Mouse (Mus musculus) heart, postnatal 36 days (tissue): ENCODE data around the gene Cdkl2. TPM values are rescaled to one million over a fixed set of nuclear protein-coding genes. Genes with fewer than 3 reads are reported as not detected.

Source experiments
- DNase-seq, 2 experiments: peaks; one replicate each; pipeline ENCODE4 v3.0.0; 2021 to 2022
- intact Hi-C: fragments of 180-260 bp; cut with DNase I; formaldehyde crosslinking; loops from one replicate; pipeline ENCODE4 v1.15.1; 2025
- total RNA-seq, 2 experiments: library from RNA; stranded (reverse); gene quantifications; 2 replicates each; pipeline ENCODE4 v1.2.3; 2021

Cdkl2 gene
- total RNA-seq, result 1 to 10 TPM; 3.6 to 3.7 TPM

DNA sequence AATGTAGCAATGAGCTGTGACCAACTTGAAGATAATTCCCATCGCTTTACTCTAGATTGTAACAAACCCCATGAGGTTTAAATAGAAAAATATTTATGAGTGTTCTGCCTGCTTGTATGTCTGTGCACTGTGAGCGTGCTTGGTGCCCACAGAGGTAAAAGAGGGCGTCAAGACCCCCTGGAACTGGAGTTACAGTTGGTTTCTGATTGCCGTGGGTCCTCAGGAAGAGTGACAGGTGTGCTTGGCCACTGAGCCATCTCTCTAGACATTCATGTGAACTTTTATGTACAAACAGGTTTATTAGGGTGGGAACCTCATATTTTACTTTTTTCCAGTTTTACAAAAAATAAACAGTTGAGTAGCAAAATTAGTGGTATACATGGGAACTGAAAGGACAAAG is at the start of gene Cdkl2:
Gene Cdkl2, minus strand, starts transcription at position 101 of the 400 bp plus-strand sequence.
- no peak for DNase-seq
- intact Hi-C loops, result loop anchor here (2.0 to 5.0 kb wide), 2 partner anchors 39 to 81 kb away; partner anchors contain the start of genes G3bp2 and Rchy1

GRCm38 (mm10) chr5:92087469-92087868 is 43.8 kb upstream of the Cdkl2 start:
- no peak for DNase-seq
- intact Hi-C loops, result loop anchor here (10.0 kb wide), 1 partner anchor 297 kb away; no protein-coding TSS in a partner anchor

GRCm38 (mm10) chr5:92085821-92086550 is 42.3 kb upstream of the Cdkl2 start:
- no peak for DNase-seq

GRCm38 (mm10) chr5:92085246-92085645 is 41.6 kb upstream of the Cdkl2 start:
- DNase-seq, result no peak
- intact Hi-C loops, result loop anchor here (1.0 to 10.0 kb wide), 2 partner anchors 52 to 300 kb away; partner anchors contain the start of gene Uso1

More at GRCm38 (mm10) chr5:92085821-92086550, 42.3 kb upstream of the Cdkl2 start:
- intact Hi-C loops, result loop anchor here (1.0 to 10.0 kb wide), 2 partner anchors 51 to 299 kb away; partner anchors contain the start of gene Uso1

DNA sequence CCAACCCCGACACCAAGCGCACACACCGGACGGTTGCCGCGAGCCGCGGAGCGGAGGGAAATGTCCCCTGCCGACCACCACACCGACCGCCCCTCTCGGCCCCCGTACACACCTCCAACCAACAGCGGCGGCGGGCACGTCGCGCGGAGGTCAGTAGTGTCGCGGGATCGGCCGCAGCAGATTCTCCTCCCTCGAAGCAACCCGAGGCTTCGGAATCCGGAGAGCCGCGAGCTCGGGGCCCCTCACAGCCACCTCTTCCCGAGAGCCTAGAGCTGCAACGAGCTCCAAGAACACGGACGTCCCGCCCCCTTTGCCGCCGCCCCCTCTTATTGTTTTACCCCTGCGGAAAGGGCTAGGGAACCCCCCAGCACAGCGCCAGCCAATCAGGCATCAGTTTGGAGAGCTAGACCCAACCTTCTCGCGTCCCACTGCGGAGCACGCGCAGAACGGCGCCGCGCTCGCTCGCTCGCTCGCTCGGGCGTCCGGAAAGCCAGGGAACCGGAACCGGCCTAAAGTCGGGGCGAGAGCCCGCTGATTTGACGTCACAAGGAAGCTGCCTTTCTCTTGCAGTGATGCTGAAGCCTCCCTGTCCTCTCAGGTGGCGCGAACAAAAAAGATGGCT is 39.8 kb upstream of the Cdkl2 start, which contains the start of gene G3bp2:
Gene G3bp2, minus strand, starts transcription at position 303 of the 622 bp plus-strand sequence.
- intact Hi-C loops, result loop anchor here (2.0 to 10.0 kb wide), 4 partner anchors 35 to 301 kb away; partner anchors contain the start of genes Cdkl2 and Rchy1
- DNase-seq, result peak; percentile 96 to 97

DNA sequence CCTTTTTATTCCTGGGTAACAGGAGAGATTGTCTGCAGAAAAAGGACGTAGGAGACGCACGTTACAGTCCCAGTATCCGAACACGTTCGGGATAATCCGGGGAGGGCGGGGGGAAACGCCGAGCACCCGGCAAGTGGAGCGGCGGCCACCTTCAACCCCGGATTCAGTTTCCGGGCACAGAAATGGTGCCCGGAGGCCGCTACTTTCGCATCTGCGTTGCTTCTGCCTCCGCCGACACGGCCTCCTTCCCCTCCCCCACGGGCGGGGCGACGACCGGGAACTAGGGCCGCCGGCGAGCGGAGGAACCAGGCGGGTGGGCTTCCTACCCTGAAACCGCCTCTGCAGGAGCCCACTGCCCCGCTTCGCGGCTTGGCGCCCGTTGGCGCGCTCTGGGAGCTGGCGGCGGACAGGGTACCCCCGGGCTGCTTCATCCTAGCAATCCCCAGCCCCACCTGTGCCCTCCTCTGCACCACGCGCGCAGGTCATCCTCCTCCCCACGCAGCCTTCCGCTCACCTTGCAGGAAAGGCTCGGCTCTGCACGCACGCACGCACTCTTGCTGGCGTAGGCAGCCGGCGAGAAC is 39.2 kb upstream of the Cdkl2 start:
- intact Hi-C loops, result loop anchor here (2.0 to 10.0 kb wide), 4 partner anchors 36 to 302 kb away; partner anchors contain the start of genes Cdkl2 and Rchy1
- peak; percentile 68 to 79 for DNase-seq

GRCm38 (mm10) chr5:92081326-92081725 is 37.6 kb upstream of the Cdkl2 start:
- DNase-seq, result no peak
- intact Hi-C loops, result loop anchor here (5.0 to 10.0 kb wide), 2 partner anchors 119 to 303 kb away; partner anchors contain the start of gene Rchy1

DNA sequence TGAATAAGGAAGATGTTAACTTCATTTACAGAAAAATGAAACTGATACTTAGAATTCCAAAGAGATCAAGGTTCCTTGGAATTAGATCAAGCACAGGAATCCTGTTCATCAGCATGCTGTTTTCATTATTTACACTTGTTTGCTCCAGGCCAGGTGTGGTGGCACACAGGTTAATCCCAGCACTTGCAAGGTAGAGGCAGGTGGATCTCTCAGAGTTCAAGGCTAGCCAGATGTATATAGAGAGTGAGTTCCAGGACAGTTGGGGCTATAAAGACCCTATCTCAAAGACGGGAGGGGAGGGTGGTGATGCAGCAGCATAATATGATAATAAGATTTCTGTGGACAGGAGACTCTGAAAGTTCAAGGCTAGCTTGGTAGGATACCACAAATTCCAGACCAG is 36.7 kb upstream of the Cdkl2 start:
- intact Hi-C loops, result loop anchor here (5.0 to 10.0 kb wide), 2 partner anchors 118 to 304 kb away; partner anchors contain the start of gene Rchy1
- no peak for DNase-seq

DNA sequence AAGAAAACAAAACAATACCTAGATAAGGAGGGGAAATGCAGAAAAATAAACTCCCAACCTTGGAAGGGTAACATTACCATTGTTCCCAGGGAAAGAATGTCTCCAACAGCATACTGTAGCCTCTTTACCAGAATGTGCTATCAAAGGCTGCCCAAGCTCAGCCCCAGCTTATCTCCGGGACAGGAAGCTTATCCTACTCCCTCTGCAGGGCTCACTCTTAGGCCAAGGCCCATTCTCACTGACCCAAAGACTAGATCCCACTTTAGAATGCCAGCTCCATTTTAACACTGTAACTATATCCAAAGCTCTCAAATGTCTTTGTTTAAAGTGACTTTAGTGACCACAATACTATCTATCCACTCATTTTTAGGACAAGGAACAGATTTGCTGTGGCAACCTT is 35.6 kb upstream of the Cdkl2 start:
- intact Hi-C loops, result no loop called here
- no peak for DNase-seq

- intact Hi-C loops, result no loop called here
- no peak for DNase-seq
Observed at GRCm38 (mm10) chr5:92078751-92079150, 35.1 kb upstream of the Cdkl2 start.

DNA sequence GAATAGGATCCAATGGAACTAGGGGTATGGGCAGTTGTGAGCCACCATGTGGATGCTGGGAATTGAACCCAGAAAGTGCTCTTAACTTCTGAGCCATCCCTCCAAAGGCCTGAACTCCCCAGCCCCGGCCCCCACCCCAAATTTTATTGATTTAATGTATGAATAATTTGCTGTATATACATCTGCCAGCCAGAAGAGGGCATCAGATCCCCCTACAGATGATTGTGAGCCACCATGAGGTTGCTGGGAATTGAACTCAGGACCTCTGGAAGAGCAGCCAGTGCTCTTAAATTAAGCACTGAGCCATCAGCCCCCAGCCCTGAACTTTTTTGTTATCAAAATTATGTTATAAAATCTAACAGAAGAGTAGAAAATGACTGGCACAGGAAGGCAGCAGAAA is 32.6 kb upstream of the Cdkl2 start:
- intact Hi-C loops, result loop anchor here (2.0 kb wide), 1 partner anchor 41 kb away; no protein-coding TSS in a partner anchor
- no peak for DNase-seq

- intact Hi-C loops, result no loop called here
- DNase-seq, result no peak
Observed at GRCm38 (mm10) chr5:92074061-92074460, 30.4 kb upstream of the Cdkl2 start.

DNA sequence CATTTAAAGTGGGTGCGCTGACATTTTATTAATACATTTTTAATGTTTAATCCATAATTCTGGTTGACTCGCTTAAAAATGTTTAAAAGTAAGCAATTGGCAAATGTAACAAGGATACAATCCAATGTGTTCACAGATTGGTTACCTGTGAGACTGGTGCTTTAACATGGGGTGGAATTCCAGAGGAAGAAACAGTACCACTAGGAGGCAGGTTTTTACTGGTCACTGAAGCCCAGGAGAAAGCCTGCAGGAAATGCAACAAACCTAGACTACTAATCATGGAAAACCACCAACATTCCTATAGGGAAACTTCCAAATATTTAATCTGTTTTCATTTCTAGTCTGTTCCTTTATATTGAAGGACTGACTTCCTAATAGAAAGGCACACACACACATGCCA is 19.5 kb upstream of the Cdkl2 start:
- intact Hi-C loops, result no loop called here
- no peak for DNase-seq

- intact Hi-C loops, result no loop called here
- no peak for DNase-seq
Observed at GRCm38 (mm10) chr5:92052866-92053265, 9.2 kb upstream of the Cdkl2 start.

DNA sequence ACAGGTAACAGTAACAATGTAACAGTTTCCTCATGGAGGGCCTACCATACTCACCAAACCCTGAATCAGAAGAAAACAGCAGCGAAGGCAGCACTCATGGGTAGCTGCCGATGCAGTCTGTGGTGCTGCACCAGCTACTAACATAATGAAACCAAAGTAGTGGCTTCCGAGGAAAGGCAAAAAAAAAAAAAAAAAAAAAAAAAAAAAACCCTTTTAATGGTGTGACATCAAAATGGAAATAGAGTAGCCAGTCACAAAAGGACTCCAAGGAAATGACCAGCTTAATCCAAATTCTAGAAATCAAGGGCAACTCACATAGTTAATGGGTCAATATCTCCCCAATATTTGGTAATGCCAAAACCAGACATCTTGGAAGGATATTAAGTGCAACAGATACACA is 6.7 kb upstream of the Cdkl2 start:
- intact Hi-C loops, result no loop called here
- DNase-seq, result no peak

DNA sequence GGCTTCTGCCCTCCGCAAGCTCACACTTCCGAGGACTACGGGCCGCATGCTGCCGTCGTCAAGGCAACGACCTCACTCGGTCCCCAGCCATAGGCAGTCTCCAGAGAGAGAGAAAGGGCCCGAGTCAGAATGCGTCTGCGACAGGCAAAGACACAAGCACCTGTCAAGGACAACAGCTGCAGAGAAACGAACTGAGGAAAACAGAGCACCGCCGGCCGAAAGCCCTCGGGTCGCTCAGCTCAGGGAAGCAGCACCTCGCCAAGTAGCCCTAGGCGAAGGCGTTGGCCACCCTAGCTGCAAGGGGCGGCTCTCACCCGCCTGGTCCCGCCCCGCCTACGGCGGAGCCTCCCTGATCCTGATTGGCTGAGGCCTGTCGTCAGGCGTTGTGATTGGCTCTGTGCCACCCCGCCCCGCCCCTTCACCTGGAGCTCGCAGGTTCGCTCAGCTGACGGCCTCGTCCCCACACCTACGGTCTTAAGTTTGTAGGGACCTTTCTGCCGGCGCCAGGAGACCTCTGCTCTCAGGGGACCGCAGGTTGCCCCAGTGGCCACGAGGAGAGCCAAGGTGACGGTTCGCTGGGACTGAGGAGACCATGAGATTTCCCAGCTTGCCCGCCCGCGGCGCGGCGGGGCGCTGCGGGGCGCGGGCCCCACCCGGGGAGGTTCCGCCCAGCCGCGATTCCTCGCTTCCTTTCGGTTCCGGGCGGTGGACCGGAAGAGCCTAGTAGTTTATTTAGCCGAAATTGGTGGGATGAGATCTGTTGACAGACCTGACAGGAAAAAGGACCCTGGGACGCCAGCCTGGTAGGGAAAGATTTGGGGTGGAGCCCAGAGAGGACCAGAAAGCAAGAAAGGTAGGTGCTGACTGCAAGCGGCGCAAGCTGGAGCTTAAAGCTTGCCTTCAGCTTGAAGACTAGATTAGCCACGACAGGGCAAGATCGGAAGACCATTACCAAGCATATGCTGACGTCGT is 1.0 kb downstream of the Cdkl2 start:
- peak; percentile 92 to 93 for DNase-seq
- intact Hi-C loops, result loop anchor here (2.0 to 5.0 kb wide), 2 partner anchors 40 to 80 kb away; partner anchors contain the start of genes G3bp2 and Rchy1

DNA sequence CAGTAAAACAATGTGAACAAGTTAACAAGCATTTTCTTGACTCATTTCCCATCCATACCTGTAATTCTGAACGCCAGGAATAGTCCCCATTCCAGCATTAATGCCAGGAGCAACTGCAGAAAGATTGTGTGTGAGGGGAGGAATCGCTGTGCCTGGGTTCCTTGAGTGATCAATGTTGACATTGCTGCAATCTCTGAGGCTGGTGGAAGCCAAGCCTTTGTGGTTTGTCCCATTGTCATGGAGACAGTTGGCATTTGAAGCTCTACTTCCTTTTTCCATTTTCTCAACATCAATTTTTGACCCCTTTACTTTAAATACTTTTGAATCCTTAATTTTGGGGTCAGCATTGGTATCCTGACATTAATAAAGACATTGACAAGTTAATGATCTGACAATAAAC is 23.7 kb downstream of the Cdkl2 start:
- intact Hi-C loops, result no loop called here
- no peak for DNase-seq

DNA sequence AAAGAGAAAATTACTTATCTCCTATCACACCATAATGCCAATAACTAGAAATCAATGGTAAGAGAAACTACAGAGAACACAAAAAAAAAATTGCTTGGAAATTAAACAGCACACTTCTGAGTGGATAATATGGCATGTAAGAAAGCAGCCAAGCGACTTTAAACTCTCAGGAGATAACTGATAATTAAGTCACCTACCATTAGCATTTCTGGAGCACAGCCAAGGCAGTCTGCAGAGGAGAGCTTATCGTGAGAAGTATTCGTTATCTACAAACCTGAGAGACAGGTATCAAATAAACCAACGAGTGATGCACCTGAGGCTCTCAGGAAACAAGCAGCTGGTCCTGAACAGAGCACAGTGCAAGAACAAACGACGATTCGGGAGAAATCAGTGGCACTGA is 31.9 kb downstream of the Cdkl2 start:
- DNase-seq, result no peak
- intact Hi-C loops, result no loop called here

GRCm38 (mm10) chr5:92009827-92010226 is 33.9 kb downstream of the Cdkl2 start:
- DNase-seq, result no peak
- intact Hi-C loops, result loop anchor here (5.0 kb wide), 1 partner anchor 263 kb away; no protein-coding TSS in a partner anchor
